Mouse (Mus musculus): ENCODE data around the gene Cdc37l1. TPM values are rescaled to one million over a fixed set of nuclear protein-coding genes. Genes with fewer than 3 reads are reported as not detected.
A peak's percentile ranks its signal among the peaks of the same experiment; 100 is the strongest.

Cdc37l1 gene
- 102 and 106 TPM in 2 replicates for total RNA-seq (2017)

DNA sequence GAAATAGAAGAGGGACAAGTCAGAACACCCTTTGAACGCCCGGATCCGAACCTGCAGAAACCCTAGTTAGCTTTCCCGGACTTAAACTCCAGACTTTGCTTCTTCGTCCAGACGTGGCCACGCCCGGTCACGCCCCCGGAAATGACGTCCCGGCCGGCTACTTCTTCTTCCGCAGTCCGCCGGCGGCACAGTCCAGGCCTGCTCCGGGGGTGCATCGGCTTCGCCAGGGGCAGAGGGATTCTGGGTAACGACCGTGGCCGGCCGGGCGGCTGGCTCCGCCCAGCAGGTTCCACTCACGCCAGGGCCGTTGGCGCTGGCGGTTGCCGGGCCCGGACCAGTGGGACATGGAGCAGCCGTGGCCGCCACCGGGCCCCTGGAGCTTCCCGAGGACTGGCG is at the start of gene Cdc37l1:
Cdc37l1 (plus strand) TSS at position 159 of the 396 bp plus-strand sequence.
- peak; percentile 99 for ATAC-seq (ENCODE audit: extremely low read depth, insufficient number of reproducible peaks, low FRiP score, poor library complexity, severe bottlenecking)

- no peak for ATAC-seq (ENCODE audit: extremely low read depth, insufficient number of reproducible peaks, low FRiP score, poor library complexity, severe bottlenecking)
Observed at GRCm38 (mm10) chr19:28941271-28941670, 48.9 kb upstream of the Cdc37l1 start.

DNA sequence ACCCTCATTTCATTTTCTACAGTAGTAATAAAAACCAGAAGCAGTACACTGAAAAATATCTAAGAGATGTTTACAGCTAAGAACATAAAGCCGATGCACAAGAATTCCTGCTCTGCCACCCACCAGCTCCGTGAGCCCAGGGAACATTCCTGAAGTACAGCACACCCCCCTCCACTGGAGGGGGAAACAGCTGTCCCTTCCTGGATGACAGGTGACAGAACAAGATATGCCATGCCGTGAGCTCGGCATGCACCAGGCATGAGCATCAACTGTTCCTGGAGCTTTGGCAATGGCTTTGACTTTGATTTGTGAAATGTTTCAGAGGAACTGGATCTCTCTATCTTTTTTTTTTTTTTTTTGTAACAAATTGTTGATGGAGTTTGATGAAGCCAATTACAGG is 43.4 kb upstream of the Cdc37l1 start:
- ATAC-seq (ENCODE audit: extremely low read depth, insufficient number of reproducible peaks, low FRiP score, poor library complexity, severe bottlenecking) = no peak

- ATAC-seq (ENCODE audit: extremely low read depth, insufficient number of reproducible peaks, low FRiP score, poor library complexity, severe bottlenecking) = no peak
Observed at GRCm38 (mm10) chr19:28947311-28947710, 42.8 kb upstream of the Cdc37l1 start.

DNA sequence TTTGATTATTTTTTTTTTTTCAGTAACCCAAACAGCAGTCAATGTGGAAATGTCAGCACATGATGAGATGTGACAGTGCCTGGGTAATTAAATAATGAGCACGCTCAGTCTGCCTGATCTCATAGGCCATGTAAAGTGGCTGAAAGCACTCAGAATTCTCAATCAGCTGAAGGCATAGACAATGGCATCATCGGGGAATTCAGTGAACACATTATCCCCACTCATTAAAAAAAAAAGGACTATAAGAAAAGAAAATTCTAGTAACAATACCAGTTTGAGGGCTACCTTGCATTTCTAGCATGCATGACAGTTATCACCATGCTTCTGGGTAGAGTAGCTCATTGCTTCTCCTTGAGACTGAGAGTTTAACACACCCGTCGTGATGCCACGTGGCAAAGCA is 38.9 kb upstream of the Cdc37l1 start:
- no peak for ATAC-seq (ENCODE audit: extremely low read depth, insufficient number of reproducible peaks, low FRiP score, poor library complexity, severe bottlenecking)

GRCm38 (mm10) chr19:28963113-28963512 is 27.0 kb upstream of the Cdc37l1 start:
- ATAC-seq (ENCODE audit: extremely low read depth, insufficient number of reproducible peaks, low FRiP score, poor library complexity, severe bottlenecking) = no peak

DNA sequence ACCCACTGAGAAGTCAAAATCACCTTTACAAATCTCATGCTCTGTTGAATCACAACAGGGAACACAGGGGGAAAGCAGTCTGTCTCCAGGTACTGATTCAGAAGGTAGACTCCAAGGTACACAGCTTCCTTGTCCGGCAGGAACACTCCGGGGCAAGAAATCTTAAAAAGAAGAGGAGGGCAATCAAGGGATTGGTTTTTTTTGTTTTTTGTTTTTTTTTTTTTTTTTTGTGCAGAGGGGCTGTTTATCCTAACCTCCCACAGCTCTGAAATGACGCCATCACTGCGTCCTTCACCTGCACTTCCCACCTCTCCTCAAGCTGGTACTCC is 26.7 kb upstream of the Cdc37l1 start:
- ATAC-seq (ENCODE audit: extremely low read depth, insufficient number of reproducible peaks, low FRiP score, poor library complexity, severe bottlenecking) = no peak

- ATAC-seq (ENCODE audit: extremely low read depth, insufficient number of reproducible peaks, low FRiP score, poor library complexity, severe bottlenecking) = peak; percentile 61
Observed at GRCm38 (mm10) chr19:28963842-28964551, 26.2 kb upstream of the Cdc37l1 start, which contains the start of gene Plpp6. Plpp6 (plus strand) TSS chr19:28963953.

GRCm38 (mm10) chr19:28964552-28964903 is 25.6 kb upstream of the Cdc37l1 start:
- ATAC-seq (ENCODE audit: extremely low read depth, insufficient number of reproducible peaks, low FRiP score, poor library complexity, severe bottlenecking) = no peak

DNA sequence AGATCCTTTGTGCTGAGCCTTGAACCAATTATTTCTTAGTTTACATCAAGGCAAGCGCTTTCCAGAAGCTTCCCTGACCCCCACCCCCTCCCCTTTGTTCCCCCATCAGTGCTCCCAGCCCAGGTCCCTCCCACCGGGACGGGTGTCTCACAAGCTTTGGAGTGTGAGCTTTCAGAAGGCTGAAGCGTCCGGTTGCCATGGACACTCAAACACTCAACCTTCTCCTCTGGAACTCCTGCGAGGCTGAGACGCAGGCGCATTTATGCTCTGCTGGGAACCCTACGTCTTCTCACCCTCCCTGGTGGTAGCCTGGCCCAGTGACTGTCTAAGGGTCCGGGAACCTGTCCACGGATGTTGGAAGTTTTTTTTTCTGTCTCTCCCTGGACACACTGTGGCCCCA is 22.5 kb upstream of the Cdc37l1 start, which contains the start of gene 4430402I18Rik:
4430402I18Rik (minus strand) TSS at position 149 of the 400 bp plus-strand sequence.
- ATAC-seq (ENCODE audit: extremely low read depth, insufficient number of reproducible peaks, low FRiP score, poor library complexity, severe bottlenecking) = no peak

DNA sequence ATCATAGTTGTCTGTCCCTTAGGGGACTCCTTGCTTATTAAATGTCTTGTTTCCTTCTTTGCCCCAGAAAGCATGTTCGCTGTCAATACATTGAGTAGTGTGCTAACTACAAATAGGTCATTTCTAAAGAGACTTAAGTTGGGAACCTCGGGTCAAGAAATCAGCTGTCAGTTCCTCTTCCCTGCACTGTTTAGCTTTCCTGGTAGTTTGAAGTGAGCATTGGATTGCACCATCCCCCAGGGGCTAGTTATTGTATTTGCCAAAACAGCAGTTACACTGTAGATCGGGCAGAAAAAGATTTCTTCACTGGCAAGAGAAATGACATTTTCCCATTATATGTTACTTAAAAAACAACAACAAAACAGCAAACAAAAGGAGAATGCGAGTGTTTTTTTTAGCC is 22.0 kb upstream of the Cdc37l1 start:
- ATAC-seq (ENCODE audit: extremely low read depth, insufficient number of reproducible peaks, low FRiP score, poor library complexity, severe bottlenecking) = no peak

DNA sequence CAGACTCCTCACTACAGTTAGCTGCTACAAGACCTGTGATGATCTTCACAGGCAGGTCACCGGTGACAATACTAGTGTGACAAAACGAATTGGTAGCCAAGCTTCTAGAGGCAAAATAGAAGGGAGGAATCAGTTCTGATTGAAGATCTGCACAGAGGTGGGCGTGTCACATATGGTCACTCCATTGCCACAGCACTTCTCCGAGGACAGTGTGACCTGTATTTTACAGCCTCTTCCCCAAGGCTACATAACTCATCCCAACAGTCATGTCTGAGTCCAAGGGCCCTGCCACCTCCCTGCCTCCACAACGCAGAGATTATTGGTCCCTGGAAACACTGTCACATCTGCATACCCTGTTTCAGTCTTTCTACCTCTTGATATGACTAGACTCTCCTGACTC is 20.9 kb upstream of the Cdc37l1 start:
- ATAC-seq (ENCODE audit: extremely low read depth, insufficient number of reproducible peaks, low FRiP score, poor library complexity, severe bottlenecking) = no peak

GRCm38 (mm10) chr19:28970251-28970650 is 19.9 kb upstream of the Cdc37l1 start:
- no peak for ATAC-seq (ENCODE audit: extremely low read depth, insufficient number of reproducible peaks, low FRiP score, poor library complexity, severe bottlenecking)

DNA sequence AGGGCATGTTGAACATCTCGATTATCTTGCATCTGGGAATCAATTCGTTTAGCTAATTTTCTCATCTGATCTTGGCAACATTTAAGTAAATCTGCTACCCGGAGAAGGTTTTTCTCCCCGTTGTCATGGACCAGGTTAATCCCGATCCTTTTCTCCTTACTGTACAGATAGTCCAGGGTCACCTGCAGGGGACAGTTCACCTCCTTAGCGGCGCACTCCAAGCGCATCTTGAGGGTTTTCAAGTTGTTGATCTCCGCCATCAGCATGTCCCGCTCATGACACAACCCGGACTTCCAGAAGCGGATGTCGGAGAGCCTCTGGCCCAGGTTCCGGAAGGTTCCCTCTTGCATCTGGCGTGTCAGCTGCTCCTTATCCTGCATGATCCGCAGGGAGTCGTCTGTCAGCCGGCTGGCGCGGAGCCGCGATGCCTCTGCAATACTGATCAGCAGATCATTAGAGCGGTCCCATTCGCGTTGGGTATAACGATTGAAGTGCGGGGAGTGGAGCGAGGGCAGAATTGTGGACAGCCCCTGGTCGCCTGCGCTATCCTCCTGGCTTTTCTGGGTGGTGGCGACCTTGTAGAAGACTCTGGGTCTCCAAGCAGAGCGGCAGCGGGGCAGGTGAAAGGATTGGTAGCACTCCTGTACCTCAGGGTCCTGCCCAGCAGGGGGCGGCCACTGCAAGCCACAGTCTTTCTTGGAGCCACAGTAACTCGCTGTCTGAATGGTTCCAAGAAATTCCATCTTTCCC is 15.1 kb upstream of the Cdc37l1 start:
- peak; percentile 91 for ATAC-seq (ENCODE audit: extremely low read depth, insufficient number of reproducible peaks, low FRiP score, poor library complexity, severe bottlenecking)

DNA sequence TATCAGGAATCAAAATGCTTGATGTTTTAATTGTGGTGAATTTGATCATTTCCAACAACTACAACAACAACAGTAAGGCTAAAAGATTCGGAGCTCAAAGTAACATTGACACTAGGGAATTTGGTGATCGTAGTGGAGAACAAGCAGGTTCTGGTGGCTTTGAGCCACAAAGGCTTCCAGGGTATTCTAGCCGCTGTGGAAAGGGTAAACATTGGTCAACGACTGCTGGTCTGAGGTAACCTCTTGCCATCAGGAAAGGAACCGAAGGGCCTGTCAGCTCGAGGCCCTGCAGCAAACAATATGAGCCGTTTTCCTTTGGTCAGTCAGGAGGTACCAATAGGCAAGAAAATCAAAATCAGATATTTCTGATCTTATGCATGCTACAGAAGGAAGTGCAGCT is 7.5 kb upstream of the Cdc37l1 start:
- no peak for ATAC-seq (ENCODE audit: extremely low read depth, insufficient number of reproducible peaks, low FRiP score, poor library complexity, severe bottlenecking)

DNA sequence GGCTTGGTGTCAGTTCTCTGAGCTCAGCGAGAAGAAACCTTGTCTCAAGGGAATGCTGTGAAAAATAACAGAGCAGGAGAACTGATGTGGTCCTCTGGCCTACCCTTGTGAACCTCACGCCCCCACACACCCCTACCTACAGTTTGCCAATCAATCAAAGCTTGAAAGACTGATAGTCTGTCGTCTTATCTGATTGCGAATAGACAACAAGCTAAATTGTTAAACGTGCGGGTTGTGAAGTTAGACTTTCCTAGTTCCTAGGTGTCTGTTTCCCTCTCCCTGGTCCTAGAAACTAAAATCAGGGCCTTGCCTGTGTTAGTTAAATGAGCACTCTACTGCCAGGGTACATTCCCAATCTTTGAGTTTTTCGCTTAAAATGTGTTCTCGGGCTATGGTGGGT is 637 bp upstream of the Cdc37l1 start:
- ATAC-seq (ENCODE audit: extremely low read depth, insufficient number of reproducible peaks, low FRiP score, poor library complexity, severe bottlenecking) = no peak

DNA sequence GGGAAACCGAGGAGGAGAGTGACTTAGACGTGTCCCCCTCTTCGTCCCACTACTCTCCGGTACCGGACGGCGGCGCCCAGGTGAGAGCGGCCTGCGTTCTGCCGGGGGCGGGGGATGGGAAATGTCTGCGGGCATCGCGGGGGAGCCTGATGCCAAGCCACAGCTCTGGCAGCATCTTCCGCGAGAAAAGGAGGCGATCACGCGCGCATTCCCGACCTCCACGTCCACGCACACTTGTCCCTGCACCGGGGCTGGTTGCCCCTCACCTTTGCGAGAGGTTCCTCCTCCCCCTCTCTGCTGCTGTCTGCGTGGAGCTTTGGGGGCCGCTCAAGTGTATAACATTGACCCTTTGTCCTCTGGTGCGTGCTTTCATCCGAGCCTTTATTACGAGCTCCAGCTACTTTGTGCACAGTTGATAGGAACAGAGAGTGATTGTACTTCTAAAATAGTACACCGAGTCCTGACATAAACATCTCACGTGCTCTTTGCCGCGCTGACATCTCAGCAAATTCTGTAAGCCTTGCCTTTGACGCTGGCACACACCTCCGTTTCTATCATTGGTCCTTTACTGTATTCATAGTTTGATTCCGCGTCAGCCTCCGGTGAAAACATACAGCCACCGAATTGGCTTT is 554 bp downstream of the Cdc37l1 start:
- ATAC-seq (ENCODE audit: extremely low read depth, insufficient number of reproducible peaks, low FRiP score, poor library complexity, severe bottlenecking) = peak; percentile 4; the same call in 1 of the 2 replicates

DNA sequence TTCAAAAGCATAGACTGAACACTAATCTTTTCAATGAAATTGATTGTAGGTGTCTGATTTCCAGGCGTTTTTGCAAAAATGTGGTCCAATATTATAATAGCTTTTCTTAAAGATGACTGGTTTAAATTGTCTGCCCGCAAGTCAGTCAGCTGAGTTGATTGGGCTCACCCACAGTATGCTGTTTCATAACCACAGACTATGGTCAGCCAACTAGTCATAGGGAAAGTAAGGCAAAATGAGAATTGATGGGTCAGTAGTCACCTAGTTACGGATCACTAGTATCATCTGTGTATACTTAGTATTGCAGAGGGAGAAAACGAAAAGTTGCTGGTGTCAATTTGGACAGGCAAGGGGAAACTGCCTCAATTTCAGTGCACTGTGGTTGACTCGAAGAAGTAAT is 1.2 kb downstream of the Cdc37l1 start:
- no peak for ATAC-seq (ENCODE audit: extremely low read depth, insufficient number of reproducible peaks, low FRiP score, poor library complexity, severe bottlenecking)

DNA sequence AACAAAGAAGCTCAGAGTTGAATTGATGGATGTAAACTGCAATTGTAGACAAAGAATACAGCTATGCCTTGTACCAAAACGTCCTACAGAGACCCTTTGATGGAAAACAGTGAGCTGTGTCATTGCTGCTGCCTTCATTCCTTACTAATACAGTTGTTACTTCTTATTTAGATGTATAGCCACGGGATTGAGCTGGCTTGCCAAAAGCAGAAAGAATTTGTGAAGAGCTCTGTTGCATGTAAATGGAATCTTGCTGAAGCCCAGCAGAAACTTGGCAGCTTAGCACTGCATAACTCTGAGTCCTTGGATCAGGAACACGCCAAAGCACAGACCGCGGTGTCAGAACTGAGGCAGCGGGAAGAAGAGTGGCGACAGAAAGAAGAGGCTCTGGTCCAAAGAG is 4.7 kb downstream of the Cdc37l1 start:
- ATAC-seq (ENCODE audit: extremely low read depth, insufficient number of reproducible peaks, low FRiP score, poor library complexity, severe bottlenecking) = no peak

DNA sequence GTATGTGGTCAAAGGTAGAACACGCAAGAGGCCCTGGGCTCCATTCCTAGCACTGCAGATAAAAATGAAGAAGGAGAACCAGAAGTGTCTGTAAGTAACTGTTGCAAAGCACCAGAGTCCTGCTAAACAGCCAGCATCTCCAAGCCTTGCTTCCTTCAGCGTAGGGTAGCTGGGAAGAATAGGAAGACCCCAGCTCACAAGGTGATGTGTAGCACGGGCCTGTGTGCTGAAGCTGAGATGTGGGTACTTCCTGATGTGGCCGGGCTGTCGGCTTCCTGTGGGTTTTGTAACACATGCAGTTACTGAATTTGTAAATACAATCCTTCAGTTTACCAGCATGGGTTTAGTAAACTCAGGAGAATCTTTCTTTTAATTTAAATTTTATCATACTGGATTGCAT is 5.2 kb downstream of the Cdc37l1 start:
- ATAC-seq (ENCODE audit: extremely low read depth, insufficient number of reproducible peaks, low FRiP score, poor library complexity, severe bottlenecking) = no peak

Data from neutrophil, adult 5-6 weeks (primary cell).